Mouse (Mus musculus): ENCODE results near the gene Fibcd1.

DNA sequence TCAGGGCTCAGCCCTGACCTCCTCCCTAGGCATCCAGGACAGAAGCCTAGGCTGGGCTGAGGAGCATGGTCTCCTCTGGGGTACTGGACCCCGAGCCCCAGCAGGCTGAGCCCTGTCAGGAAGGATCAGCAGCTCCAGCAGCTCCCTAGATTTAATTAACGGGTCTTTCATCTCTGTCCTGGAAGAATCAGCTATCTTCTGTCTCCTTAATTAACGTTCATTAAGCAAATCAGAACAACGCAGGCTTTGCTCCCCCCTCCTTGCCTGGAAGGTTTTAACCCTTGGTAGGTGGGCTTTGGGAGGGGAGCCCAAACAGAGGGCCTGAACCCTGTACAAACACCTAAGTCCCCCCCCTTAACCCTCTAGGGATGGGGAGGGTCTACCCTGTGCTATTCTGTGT, 37.3 kb upstream of the Fibcd1 start:
- TF ChIP-seq CTCF (IDR thresholded peaks at IDR 0.05; ENCODE audit: control insufficient read depth, insufficient read depth, insufficient read length): no peak
- no peak for TF ChIP-seq CEBPB (IDR thresholded peaks at IDR 0.05; ENCODE audit: low read depth)
- no peak for TF ChIP-seq USF1 (IDR thresholded peaks at IDR 0.05; ENCODE audit: low read depth)
- no peak for TF ChIP-seq MYOG (IDR thresholded peaks at IDR 0.05; ENCODE audit: control insufficient read depth, extremely low read depth, insufficient read length)
- TF ChIP-seq MAX (IDR thresholded peaks at IDR 0.05): no peak
- no peak for TF ChIP-seq MYOD1 (IDR thresholded peaks at IDR 0.05; ENCODE audit: control insufficient read depth, insufficient read length, low read depth)
